Mouse (Mus musculus): ENCODE measurements at regions not wholly inside any gene's neighbourhood (a gene's known extent, or its start where the extent isn't known, plus 50 kb on each side); places are given as distances from the start of the nearest gene placed in this dataset.

DNA sequence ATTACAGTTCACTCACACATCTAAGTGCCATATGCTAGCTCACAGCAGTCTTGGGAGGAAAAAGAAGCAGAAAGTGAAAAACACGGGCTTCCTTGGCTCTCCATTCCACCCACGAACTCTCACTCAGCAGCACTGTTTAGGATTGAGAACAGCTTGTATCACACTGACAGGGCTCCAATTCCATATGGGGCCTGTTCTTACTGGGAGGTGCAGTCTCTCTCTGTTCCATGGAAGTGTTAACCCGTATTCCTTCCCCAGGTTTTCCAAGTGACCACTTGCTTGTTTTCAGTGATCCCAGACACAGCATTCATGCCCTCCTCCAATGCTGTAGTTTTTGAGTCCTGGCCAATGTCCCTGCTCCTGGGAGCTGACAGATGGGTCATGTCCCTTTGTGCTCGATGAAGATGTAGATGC lies 111.5 kb upstream of the C1qtnf3 start:
- DNase-seq = no peak

DNA sequence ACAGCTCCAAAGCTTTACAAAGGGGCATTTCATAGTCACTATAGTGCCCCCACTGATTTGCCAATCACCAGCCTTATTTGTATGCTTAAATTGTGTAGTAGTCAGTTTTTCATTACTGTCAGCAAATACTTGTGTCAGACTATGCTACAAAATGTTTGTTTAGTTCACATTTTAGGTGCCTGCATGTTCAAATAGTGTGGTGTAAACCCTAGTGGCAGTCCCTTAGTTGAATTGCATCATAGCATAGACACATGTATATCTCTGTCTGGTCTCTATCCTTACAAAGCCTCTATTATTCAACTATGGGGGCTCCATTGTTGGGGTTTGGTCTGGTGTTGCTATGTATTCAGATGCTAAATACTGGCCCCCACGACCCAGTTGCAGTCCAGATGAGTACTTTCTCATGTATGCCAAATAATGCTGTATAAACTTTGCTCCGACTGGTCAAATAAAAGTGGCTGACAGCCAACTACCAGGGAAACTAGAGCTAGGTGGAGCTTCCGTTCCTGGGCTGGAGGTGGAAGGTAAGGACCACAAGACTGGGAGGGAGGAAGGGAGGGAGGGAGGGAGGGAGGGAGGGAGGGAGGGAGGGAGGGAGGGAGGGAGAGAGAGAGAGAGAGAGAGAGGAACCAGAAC lies 109.0 kb upstream of the C1qtnf3 start:
- no peak for DNase-seq

DNA sequence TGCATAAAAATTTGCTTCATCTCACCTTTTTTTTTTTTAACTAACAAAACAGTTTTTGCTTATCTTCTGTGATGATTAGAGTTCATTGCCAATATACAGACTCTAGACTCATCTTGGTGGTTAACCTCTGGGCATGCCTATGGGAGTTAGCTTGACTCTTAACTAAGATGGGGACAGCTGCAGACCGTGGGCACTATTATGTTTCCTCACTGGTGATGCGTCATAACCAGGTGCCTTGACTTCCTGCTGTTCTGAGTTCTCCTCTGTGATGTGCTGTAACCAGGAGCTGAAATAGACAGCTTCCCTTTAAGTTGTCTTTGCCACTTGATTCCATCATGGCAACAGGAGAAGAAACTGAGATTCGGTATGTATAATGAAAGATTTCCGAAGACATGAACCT lies 105.4 kb upstream of the C1qtnf3 start:
- no peak for DNase-seq

DNA sequence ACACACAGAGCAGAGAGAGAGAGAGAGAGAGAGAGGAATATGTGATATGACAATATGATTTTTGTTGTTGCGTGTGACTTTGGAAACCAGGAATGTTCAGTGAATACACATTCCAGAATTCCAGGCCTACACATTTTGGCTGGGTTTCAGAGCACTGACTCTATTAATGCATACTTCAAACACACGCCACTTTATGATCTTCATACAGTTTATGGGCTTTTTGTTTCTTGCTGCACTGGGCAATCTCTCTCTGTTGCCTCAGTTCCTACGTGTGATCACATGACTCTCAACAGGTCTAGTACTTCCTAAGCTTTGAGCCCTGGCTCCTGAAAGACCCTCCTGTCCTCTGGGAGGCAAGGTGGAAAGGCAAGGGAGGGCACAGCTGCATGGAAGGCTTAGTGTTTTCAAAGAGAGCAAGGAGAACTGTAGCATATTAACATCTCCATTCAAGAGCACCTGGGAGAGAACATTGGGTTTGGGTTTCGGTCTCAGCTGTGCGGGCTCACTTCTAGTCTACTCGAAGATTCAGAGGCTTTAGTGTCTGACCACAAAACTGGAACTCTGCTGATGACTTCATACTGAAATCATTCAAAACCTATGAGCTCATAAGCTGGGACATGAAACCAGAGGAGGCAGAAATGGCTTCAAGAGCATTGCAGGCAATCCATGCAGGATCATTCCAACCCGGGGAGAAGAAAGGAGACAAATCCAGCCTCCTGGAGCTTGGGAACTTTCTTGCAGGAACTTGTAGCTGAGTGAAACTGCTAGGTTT lies 87.9 kb upstream of the C1qtnf3 start:
- DNase-seq = no peak

DNA sequence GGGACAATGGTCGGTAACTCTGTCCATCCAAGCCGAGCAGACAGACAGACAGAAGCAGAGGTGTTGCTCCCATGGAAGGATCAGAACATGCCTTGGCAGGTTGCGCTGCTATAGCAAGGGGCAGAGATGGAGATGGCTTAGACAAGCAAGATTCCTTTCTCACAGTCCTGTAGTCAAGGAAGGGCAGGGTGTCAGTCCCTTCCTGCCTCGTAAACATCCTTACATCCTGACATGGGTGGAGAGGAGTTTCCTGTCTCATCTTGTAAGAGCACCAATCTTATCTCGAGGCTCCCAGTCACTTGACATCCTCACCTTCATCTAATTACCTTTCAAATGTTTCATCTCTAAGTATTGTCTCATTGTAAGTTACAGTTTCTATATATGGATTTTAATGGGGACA lies 87.0 kb upstream of the C1qtnf3 start:
- DNase-seq = no peak

DNA sequence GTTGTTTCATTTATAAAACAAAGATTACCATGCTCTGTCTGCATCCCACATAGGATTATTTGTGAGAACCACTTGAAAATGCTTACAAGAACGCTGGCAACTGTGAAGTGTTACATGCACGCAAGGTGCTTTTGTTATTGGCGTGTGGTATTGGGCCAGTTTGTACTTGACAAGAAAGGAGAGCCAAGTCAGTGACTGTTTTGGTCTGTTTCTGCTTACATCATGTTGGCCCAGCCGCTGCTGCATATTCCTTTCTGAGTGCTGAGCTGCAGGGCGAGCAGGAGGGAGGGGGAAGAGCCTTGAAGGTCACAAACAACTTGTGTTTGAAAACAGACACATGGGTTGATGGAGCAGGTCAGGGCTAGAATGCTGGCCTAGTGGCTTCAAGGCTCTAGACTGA lies 85.3 kb upstream of the C1qtnf3 start:
- no peak for DNase-seq

DNA sequence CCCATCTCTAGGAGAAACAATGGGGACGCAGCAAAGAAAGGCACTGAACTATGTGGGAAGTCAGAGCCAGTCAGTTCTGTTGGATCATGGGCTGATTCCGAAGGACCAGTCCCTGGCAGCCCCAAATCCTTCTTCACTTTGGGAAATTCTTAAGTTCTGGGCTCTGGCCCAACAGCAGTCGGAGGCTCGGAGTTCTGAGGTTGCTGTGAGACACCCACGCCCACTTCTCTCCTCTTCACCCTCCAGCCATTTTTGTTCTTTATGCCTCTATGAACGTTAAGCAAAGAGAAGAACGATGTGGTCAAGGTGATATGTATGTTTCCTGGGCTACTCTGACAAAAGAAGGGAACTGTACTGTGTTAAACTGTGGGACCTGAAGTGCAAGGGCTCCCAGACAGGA lies 84.0 kb upstream of the C1qtnf3 start:
- DNase-seq = no peak

DNA sequence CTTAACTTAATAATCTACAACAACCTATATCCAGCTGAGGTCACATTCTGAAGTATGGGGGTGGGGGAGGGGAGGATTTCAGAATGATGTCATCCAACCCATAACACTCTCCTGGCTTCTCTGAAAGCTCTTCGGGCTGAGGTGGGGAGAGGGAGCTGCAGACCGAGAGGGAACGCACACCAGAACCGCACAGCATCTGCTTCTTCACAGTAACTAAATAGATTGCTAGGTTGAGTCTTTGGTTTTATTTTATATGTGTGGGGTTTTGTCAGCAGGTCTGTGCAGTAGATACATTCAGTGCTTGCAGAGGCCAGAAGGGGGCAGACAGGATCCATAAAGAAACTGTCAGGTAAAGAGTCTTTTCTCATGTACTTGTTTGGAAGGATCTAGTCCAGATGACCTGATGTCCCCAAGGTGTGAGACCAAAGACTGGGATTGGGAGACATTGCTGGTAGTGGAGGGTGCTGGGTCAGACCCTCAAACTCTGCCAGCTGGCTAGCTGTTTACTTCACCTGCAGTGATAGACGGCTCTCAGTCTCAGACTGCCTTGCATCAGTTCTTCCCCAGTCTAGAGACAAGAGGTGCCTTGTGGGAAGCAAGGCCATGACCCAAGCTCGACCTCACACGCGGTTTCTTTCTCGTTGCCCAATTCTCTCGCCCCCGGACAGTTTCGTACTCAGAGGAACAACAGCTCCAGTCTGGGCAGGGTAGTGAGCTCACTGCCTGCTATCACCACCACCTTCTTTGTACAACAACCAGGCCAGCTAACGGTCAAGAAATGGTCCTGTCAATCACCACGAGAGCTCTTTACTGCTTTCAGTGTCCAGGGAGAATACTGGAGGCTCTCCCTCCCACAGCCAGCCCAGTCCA lies 83.2 kb upstream of the C1qtnf3 start:
- DNase-seq = no peak

DNA sequence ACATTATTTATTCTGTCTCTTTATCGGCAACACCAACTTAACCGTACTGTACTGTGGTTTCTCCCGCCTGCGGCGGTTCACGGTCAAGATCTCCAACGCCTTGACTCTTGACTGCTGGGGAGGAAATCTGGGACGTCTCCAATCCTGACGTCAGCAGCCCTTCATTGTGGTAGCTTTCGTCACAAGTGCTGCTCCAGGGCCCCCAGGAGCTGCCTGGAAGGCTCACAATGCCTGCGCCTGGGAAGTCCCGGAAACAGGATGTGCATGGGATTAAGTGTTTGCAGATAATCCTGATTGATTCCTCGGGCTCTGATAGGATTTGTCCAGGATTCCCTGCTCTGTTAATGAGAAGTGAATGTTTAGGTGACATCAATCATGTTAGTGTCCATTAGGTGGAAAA lies 82.3 kb upstream of the C1qtnf3 start:
- no peak for DNase-seq

DNA sequence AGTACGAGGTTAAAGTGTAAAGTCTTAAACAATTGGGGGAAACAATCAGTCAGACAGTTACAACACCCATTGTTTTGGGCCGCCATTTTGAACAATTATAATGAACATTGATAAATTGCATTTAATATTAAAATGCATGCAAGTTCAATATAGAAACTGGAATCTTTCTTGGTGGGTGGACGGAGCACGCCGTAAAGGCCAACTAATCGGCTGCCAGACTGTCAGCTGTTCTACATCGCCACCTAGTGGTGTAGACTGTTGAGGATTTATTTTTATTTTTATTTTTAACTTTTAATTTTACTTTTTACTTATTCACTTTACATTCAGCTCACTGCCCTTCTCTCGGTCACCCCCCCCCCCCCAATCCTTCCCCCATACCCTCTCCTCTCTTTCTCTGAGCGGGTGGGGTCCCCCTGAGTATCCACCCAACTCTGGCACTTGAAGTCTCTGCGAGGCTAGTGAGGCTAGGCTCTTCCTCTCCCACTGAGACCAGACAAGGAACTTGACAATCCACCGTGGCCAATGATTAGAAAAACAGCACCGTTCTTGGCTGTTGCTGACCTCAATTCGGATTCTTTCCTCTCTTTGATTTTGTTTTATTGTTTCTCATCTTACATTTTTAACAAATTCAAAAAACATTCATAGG lies 79.7 kb upstream of the C1qtnf3 start:
- DNase-seq = no peak

DNA sequence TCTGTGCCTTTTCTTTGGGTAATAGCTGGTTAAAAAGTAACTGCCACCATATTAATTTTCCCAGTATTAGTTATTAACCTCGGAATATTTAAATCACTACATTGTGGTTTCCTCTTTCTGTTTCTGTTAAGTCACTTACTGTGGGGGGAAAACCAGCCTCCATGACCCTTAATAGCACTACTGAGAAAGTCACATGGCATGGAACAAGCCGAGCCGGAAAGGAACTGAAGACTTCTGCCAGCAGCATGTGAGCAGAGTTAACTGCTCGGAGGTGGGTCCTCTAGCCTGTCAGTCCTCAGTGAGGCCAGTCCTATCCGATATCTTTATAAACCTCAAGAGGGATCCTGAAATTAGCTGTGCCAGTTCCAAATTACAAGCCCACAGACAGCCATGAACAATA lies 75.8 kb upstream of the C1qtnf3 start:
- no peak for DNase-seq

DNA sequence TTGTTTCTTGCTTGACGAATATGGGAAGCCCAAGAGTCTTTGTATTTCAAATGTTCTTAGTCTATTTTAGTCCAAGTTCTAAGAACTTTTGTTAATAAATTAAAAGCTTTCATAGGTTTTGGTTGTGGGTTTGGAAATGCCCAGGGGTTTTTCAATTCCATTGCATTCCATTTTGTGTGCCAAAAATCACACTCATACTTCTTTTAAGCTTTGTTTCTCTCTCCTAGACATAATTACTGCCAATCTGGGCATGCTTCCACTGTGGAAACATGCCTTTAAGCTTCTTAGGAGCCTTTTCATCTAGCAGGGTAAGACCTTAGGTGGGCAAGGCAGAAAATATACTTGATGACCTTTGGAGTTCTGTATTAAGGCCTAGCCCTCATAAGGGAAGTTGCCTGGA lies 70.4 kb upstream of the C1qtnf3 start:
- no peak for DNase-seq

DNA sequence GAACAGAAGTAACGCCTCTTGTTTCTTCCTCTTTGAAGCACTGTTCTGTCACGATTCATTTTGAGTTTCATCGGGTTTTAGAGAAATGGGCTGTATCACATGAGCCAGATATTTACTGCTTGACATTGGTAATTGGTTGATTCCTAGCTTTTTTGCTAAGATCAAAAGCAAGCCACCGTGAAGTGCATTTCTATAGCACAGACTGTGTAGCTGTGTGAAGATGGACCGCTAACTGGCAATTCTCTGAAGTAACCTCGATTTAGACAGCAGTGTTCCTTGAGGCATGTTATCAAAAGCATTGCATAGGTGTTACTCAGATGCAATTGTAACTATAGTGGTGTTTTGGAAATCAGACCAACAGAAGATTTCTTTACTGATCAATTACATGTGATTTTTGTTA lies 64.1 kb upstream of the C1qtnf3 start:
- no peak for DNase-seq

DNA sequence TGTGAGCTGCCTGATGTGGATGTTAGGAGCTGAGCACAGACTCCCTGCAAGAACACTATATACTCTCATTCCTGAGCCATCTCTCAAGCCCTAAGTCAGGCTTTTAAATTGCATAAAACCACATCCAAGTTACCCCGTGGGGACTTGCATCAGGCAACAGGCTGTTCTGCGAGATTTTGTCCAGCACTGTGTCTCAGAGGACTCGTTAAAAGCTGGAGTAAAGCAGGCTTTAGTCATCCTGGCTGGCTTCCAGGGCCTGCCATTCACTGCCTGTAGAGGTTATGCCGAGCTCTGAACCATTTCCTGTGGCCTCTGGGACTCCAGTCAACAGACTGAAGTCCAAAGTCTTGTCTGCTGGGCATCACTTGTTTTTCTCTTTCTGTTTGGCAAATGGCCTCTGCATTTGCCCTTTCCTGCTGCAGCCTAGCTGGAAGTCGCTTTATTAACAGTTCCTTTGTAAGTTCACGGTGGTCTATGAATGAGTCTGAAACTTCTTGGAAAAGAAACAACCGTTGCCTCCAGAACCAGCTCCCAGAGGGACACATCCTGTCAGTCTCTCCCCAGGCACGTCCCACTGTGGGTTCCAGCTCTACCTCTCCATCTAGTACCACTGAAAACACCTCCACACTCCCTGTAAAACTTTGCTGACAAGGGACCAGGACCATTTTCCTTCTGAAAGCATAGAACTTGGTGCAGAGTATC lies 61.8 kb upstream of the C1qtnf3 start:
- DNase-seq = no peak

DNA sequence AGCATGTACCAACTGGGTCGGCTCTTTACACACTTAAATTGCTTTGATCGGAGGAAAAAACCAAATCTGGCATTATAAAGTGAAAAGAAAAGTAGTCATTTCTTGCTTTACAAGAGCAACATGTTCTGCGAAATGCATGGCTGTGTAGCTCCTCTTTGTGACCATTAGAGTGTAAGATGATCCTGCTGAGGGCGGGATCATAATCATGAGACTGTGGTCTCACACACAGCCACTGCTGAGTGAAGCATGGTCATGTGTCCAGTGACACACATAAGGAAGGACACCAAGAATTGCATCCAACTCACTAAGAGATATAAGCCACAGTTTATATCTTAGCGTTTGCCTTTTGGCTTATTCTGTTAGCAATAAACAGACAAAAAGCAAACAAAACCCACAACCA lies 53.8 kb upstream of the C1qtnf3 start:
- DNase-seq = no peak

DNA sequence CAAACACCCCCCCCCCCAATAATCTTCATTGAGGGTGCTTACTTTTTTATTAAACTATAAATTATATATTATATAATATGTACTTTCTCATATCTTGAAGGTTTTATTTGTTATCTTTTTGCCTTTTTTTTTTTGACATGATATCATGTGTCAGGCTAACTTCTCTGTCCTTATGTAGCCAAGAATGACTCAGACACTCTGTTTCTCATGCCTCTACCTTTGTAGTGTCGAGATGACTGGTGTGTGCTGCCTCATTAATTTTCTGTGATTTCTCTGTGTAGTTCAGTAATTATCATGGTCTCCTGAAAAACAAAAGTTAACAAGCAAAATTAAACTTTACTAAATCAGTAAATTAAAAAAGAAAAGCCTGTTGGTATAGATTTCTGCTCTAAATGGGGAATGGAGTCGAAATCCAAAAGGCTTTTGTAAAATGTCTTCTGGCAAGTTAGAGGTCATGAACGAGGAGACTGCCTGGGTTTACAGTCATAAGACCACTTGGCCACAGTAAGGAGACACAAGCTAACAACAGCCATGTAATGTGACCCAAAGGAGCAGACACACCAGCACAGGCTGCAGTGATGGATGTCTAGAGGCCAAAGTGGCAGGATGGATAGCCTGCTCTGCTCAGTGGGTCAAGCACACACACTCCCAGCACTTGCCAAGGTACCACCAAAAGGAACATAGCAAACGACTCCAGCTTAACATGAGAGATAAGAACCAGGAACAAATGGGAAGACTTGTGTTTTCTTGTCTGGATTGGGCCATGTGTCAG lies 53.2 kb upstream of the C1qtnf3 start:
- DNase-seq = no peak

DNA sequence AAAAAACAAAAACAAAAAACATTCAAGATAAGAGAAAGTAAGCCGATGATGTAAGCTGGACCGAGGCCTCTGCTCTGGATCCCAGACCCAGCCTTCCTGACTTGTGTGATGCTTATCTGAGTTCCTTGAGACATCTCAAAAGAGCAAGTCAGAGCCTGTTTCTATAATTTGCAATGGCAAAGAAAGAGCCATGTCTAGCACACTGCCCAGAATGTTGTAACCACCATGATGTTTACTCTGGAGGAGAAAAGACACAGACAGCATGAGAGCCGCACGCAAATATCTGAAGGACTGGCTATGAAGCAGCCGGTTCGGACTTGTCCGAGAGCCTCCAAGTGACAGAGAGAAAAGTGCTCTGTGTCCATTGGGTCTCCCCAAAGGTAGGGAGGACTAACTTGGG lies 52.2 kb upstream of the C1qtnf3 start:
- no peak for DNase-seq

DNA sequence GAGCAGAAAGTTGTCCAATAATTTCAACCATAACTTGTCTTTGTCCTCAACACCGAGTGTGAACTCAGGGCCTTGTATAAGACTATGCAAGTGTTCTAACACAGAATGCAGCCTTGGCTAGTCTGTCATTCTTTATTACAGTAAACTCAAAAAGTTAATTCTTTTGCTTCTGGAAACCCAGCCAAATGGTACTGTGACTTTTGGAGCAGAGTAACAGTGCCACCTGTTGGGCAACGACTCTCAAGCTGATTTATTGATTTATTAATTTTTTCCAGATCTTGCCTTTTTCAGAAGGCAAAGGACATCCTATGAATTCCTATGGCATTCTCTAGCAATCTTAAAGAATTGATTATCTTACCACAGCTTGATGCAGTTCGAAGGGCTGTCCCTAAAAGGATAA lies 51.1 kb upstream of the C1qtnf3 start:
- no peak for DNase-seq

DNA sequence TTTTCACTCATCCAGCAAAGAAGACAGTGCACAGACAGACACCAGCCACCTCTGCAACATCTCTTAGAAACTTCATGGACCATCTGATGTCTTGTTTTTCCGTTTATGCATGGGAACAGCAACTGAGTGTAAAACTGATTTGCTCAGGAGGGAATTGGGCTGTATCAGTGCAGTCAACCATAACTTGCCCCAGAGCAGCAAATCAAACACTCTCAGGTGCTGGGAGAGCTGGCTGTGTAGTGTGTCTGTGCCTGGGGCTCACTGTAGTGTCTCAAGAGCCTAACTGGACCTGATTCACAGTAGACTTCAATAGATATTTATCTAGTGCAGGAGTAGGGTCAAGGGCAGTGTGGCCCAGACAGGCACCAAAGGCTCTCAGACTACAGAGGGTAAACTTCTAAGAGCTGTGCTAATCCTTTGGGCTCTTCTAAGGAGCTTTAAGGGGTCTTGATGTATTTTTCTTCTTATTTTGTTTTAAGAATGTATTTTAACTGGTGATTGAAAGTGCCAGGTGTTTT lies 50.3 kb upstream of the C1qtnf3 start:
- no peak for DNase-seq
